Mouse (Mus musculus) liver, embryonic 11.5 days (tissue): ENCODE measurements at regions not wholly inside any gene's neighbourhood (a gene's known extent, or its start where the extent isn't known, plus 50 kb on each side); places are given as distances from the start of the nearest gene placed in this dataset.

ENCODE experiments used
- ATAC-seq: fragments of 200-750 bp; cut with Nextera tagmentation; replicated peaks from 2 replicates; pipeline ENCODE4 v1.8.0; 2017; ENCODE audit warnings: moderate number of reproducible peaks, mild to moderate bottlenecking, moderate TSS enrichment, moderate library complexity; ENCODE audit not compliant: low FRiP score
- DNase-seq: peaks from one replicate; pipeline ENCODE4 v3.0.0-alpha.2; 2017; ENCODE audit warnings: low spot score
- H3K27ac ChIP-seq: fragments of 300-500 bp; sonication (generic); 2 replicates; pipeline ENCODE4 v1.5.1; 2014; ENCODE audit warnings: mild to moderate bottlenecking, low read depth, low read length, control low read depth
- H3K27me3 ChIP-seq: fragments of 300-500 bp; sonication (generic); replicated peaks from 2 replicates; pipeline ENCODE4 v1.6.1; 2014; ENCODE audit warnings: low read length, mixed read lengths; ENCODE audit not compliant: control insufficient read depth, insufficient read depth
- H3K36me3 ChIP-seq: fragments of 300-500 bp; sonication (generic); 2 replicates; pipeline ENCODE4 v1.6.1; 2014; ENCODE audit warnings: mild to moderate bottlenecking, low read length, moderate library complexity, mixed read lengths; ENCODE audit not compliant: control insufficient read depth, insufficient read depth
- H3K4me1 ChIP-seq: fragments of 300-500 bp; sonication (generic); replicated peaks from 2 replicates; pipeline ENCODE4 v1.6.1; 2014; ENCODE audit warnings: low read length, mixed read lengths; ENCODE audit not compliant: control insufficient read depth, insufficient read depth
- H3K4me2 ChIP-seq: fragments of 300-500 bp; sonication (generic); 2 replicates; pipeline ENCODE4 v1.6.1; 2014; ENCODE audit warnings: mild to moderate bottlenecking, control low read depth, moderate library complexity
- H3K4me3 ChIP-seq: fragments of 300-500 bp; sonication (generic); 2 replicates; pipeline ENCODE4 v1.5.1; 2014; ENCODE audit warnings: low read depth, low read length, control low read depth
- H3K9ac ChIP-seq: fragments of 300-500 bp; sonication (generic); 2 replicates; pipeline ENCODE4 v1.6.1; 2014; ENCODE audit warnings: low read depth, low read length, control low read depth
- H3K9me3 ChIP-seq: fragments of 300-500 bp; sonication (generic); 2 replicates; pipeline ENCODE4 v1.6.1; 2016; ENCODE audit warnings: low read length, inconsistent platforms, mixed read lengths; ENCODE audit not compliant: control insufficient read depth
- WGBS: fragments of 180-500 bp; shearing (Covaris S2); extraction: QIAGEN DNeasy Blood & Tissue Kit; methylation state at CpG from one replicate; pipeline ENCODE4 v1.1.7; 2014; 5-methylcytosine and 5-hydroxymethylcytosine counted together

- Histone ChIP-seq H3K27ac (no peak overlapping the region), H3K27me3 (no peaks in the 10 kb centered on the region), H3K4me2 (no peak overlapping the region), H3K36me3 (no peaks in the 10 kb centered on the region), H3K4me3 (no peak overlapping the region), H3K4me1 (no peaks in the 10 kb centered on the region), H3K9ac (no peak overlapping the region), H3K9me3 (no peaks in the 10 kb centered on the region)
- no peak for ATAC-seq
- DNase-seq: no peak
- 75% methylated on average over 6 of the region's 6 CpGs for WGBS
Observed at GRCm38 (mm10) chr17:60018752-60019323, 1005.7 kb upstream of the Nudt12 start.

DNA sequence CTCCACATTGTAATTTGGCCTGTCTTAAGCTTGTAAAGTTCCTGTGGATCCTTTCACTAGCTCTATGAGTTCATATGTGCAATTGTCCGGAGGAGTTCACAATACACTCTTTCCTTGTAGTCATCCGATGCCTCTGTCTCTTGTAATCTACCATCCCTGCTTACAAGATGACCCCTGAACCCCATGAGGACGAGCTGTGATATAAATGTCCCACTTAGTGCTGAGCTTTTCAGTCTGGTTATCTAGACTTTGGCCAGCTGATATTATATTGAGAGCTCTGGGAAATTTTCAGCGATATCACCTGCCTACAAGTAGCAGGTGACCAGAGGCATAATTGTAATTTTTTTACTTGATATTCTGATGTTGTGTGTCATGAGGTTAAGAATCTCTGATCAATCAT, 984.8 kb upstream of the Nudt12 start:
- Histone ChIP-seq H3K4me2 (no peak overlapping the region), H3K9ac (no peak overlapping the region), H3K27me3 (no peaks in the 10 kb centered on the region), H3K27ac (no peak overlapping the region), H3K4me1 (no peaks in the 10 kb centered on the region), H3K36me3 (no peaks in the 10 kb centered on the region), H3K4me3 (no peak overlapping the region), H3K9me3 (no peaks in the 10 kb centered on the region)
- WGBS: 67% methylated on average over 4 of the region's 4 CpGs
- DNase-seq (no peak), ATAC-seq (no peak)

DNA sequence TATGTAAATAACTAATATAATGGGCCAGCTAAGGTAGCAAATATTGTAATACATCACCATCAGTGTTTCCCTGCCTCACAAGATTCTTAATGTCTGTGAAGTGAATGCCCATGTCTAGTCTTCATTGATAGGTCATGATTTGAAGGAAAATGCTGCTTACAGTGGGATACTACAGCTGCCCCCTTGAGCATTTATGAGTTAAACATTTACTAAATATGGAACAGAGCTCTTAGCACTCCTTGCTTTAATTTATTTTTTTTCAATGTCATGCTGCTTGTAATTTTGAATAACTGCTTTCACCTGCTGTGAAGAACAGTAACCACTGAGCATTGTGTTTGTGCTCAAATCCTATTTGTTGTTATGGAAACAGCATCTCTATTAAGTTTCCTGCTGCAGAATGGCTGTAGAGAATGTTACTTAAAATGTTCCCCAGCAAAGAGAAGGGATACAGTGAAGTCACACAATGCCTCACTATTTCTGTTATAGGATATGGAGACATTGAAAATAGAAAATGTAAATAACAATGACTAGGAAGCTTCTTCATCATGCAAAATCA, 966.2 kb upstream of the Nudt12 start:
- Histone ChIP-seq H3K27me3 (no peaks in the 10 kb centered on the region), H3K4me1 (no peaks in the 10 kb centered on the region), H3K36me3 (no peaks in the 10 kb centered on the region), H3K27ac (no peak overlapping the region), H3K9me3 (no peaks in the 10 kb centered on the region), H3K4me2 (no peak overlapping the region), H3K9ac (no peak overlapping the region), H3K4me3 (no peak overlapping the region)
- no peak for DNase-seq
- ATAC-seq: no peak

DNA sequence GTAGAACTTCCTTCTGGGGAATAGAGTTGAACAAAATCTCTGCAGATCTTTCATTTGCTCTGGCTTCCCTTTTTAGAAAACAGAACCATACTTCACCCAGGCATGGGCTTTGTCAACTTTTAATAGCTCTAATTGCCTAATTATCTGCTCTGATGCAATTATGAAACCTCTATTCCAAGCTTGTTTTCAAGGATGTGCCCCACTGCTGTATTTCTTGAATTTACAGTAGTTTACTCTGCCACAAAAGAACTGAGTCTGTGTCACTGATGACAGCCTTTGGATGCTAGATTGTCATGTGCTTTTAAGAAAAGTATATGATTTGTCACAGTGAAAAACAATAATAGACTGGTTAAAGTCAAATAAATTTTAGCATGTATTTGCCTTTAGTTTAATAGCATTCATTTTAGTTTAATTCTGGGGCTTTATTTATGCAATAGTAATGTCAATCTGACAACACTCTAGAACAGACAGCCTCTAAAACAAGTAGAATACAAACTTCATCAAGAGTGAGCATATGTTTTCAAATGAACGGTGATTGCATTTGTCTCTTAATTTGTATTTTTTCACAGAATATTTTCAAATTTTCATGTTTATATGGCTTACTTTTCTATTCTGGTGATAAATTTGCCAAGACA, 964.1 kb upstream of the Nudt12 start:
- ATAC-seq: no peak
- no peaks in the 10 kb centered on the region for H3K27me3 ChIP-seq
- no peak overlapping the region for H3K4me3 ChIP-seq
- no peak overlapping the region for H3K9ac ChIP-seq
- WGBS: 92% methylated on average over 1 of the region's 1 CpGs
- DNase-seq: no peak
- H3K27ac ChIP-seq: no peak overlapping the region
- no peaks in the 10 kb centered on the region for H3K9me3 ChIP-seq
- no peak overlapping the region for H3K4me2 ChIP-seq
- no peaks in the 10 kb centered on the region for H3K36me3 ChIP-seq
- H3K4me1 ChIP-seq: no peaks in the 10 kb centered on the region

- 66% methylated on average over 3 of the region's 3 CpGs for WGBS
- Histone ChIP-seq H3K27ac (no peak overlapping the region), H3K4me3 (no peak overlapping the region), H3K9me3 (no peaks in the 10 kb centered on the region; the same call in 1 of the 2 replicates), H3K36me3 (no peaks in the 10 kb centered on the region), H3K27me3 (no peaks in the 10 kb centered on the region), H3K9ac (no peak overlapping the region), H3K4me2 (no peak overlapping the region), H3K4me1 (no peaks in the 10 kb centered on the region)
- no peak for DNase-seq
- 0 out of 2 replicates have a peak, but pooled peaks have one; percentile 23 for ATAC-seq
Observed at GRCm38 (mm10) chr17:59967383-59967782, 954.2 kb upstream of the Nudt12 start.

GRCm38 (mm10) chr17:59955300-59956057, 942.3 kb upstream of the Nudt12 start:
- Histone ChIP-seq H3K27me3 (no peaks in the 10 kb centered on the region), H3K4me2 (no peak overlapping the region), H3K9me3 (no peaks in the 10 kb centered on the region), H3K4me1 (no peaks in the 10 kb centered on the region), H3K9ac (no peak overlapping the region), H3K36me3 (no peaks in the 10 kb centered on the region), H3K27ac (no peak overlapping the region), H3K4me3 (no peak overlapping the region)
- DNase-seq: no peak
- no peak for ATAC-seq
- WGBS: 95% methylated on average over 4 of the region's 4 CpGs

- no peak overlapping the region for H3K4me3 ChIP-seq
- H3K4me1 ChIP-seq: no peaks in the 10 kb centered on the region
- H3K27me3 ChIP-seq: no peaks in the 10 kb centered on the region
- DNase-seq: no peak
- no peaks in the 10 kb centered on the region for H3K9me3 ChIP-seq
- H3K4me2 ChIP-seq: no peak overlapping the region
- no peak for ATAC-seq
- no peak overlapping the region for H3K9ac ChIP-seq
- no peak overlapping the region for H3K27ac ChIP-seq
- 58% methylated on average over 1 of the region's 1 CpGs for WGBS
- no peaks in the 10 kb centered on the region for H3K36me3 ChIP-seq
Observed at GRCm38 (mm10) chr17:59946433-59946832, 933.3 kb upstream of the Nudt12 start.

DNA sequence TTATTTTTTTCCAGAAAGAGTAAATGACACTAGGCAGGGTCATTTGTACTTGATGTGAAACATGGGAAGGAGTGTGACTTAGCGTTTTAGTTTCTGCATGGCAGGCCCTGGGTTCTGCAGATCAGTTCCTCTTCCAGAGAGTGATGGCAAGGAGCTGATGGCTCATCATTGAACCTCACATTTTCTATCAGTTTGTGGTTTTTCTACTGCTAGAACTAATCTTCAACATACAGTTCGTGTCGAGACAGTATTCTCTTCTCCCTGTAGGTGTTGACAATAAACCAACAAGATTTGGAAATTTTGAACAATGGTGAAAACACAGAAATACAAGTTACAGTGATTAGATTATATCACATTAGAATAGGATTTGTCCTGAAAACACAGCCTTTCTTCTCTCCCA, 891.2 kb upstream of the Nudt12 start:
- H3K4me2 ChIP-seq: no peak overlapping the region
- no peak for DNase-seq
- H3K4me1 ChIP-seq: no peaks in the 10 kb centered on the region
- WGBS: 56% methylated on average over 3 of the region's 3 CpGs
- no peaks in the 10 kb centered on the region for H3K9me3 ChIP-seq
- H3K27ac ChIP-seq: no peak overlapping the region
- no peak overlapping the region for H3K4me3 ChIP-seq
- H3K9ac ChIP-seq: no peak overlapping the region
- ATAC-seq: no peak
- no peaks in the 10 kb centered on the region for H3K36me3 ChIP-seq
- no peaks in the 10 kb centered on the region for H3K27me3 ChIP-seq
